Comparison of ENCODE assay signal across 22 mouse cellular contexts in genomic region chr11:77974325-77974724, GRCm38 (mm10). TPM values are rescaled to one million over a fixed set of nuclear protein-coding genes. Genes with fewer than 3 reads are reported as not detected.
DNase-seq lines count a peak whose midpoint lies in the region; ATAC-seq and TF ChIP-seq lines count a peak whose summit lies in the region.
"Had no signal": no experiment of that assay in that cellular context is flagged by ENCODE, and none has a peak within 500 bp of the region (broad histone marks: within the 10 kb centered on the region; RNA-seq: fewer than 3 reads in every experiment).

No protein-coding gene starts in this region.

- no peak overlapping the region for H3K27ac ChIP-seq in heart, embryonic 11.5 days (ENCODE audit: low read depth, low read length)
- H3K27ac ChIP-seq in hindbrain, postnatal 0 days = no peak overlapping the region
- H3K27ac ChIP-seq in hindbrain, embryonic 10.5 days = no peak overlapping the region
- H3K27ac ChIP-seq in midbrain, postnatal 0 days (ENCODE audit: low read depth, low read length) = no peak overlapping the region
- no peak overlapping the region for H3K27ac ChIP-seq in midbrain, embryonic 10.5 days (replicated peaks)
- H3K27ac ChIP-seq: embryonic facial prominence, embryonic 12.5 days; forebrain, embryonic 13.5 days; hindbrain, embryonic 15.5 days had no signal

- ATAC-seq in heart, embryonic 11.5 days (replicated peaks; ENCODE audit: insufficient number of reproducible peaks, low FRiP score, low TSS enrichment) = no peak
- no peak for ATAC-seq in hindbrain, postnatal 0 days
- 0 out of 2 replicates have a peak, but pooled peaks have one; percentile 13 for ATAC-seq in midbrain, postnatal 0 days (ENCODE audit: low FRiP score)
- ATAC-seq: activated CD4-positive, CD25-positive, alpha-beta regulatory T cell, adult 4 months; forebrain, embryonic 13.5 days; forebrain, postnatal 0 days; Patski had no signal

- H3K4me1 ChIP-seq in heart, embryonic 11.5 days (ENCODE audit: control insufficient read depth, insufficient read depth, low read length) = no peaks in the 10 kb centered on the region
- no peaks in the 10 kb centered on the region for H3K4me1 ChIP-seq in hindbrain, postnatal 0 days (ENCODE audit: insufficient read depth, low read length)
- peaks cover 9% of the 10 kb centered on the region for H3K4me1 ChIP-seq in hindbrain, embryonic 10.5 days (replicated peaks)
- H3K4me1 ChIP-seq in midbrain, postnatal 0 days (ENCODE audit: insufficient read depth, low read length) = no peaks in the 10 kb centered on the region
- peaks cover 15% of the 10 kb centered on the region for H3K4me1 ChIP-seq in midbrain, embryonic 10.5 days
- H3K4me1 ChIP-seq: embryonic facial prominence, embryonic 12.5 days; forebrain, embryonic 13.5 days; heart, embryonic 12.5 days; hindbrain, embryonic 15.5 days had no signal

- no peaks in the 10 kb centered on the region for H3K36me3 ChIP-seq in heart, embryonic 11.5 days (ENCODE audit: control insufficient read depth, insufficient read depth, low read length)
- peaks cover 11% of the 10 kb centered on the region; the same call in 1 of the 2 replicates for H3K36me3 ChIP-seq in hindbrain, postnatal 0 days (ENCODE audit: insufficient read depth, low read length)
- no peaks in the 10 kb centered on the region for H3K36me3 ChIP-seq in hindbrain, embryonic 10.5 days
- H3K36me3 ChIP-seq in midbrain, postnatal 0 days (ENCODE audit: insufficient read depth, low read length) = peaks cover 30% of the 10 kb centered on the region
- H3K36me3 ChIP-seq in midbrain, embryonic 10.5 days = no peaks in the 10 kb centered on the region
- H3K36me3 ChIP-seq: embryonic facial prominence, embryonic 12.5 days; heart, embryonic 12.5 days had no signal

- no peak overlapping the region for H3K4me3 ChIP-seq in heart, embryonic 11.5 days (ENCODE audit: low read depth, low read length)
- no peak overlapping the region for H3K4me3 ChIP-seq in hindbrain, postnatal 0 days (ENCODE audit: low read length)
- no peak overlapping the region for H3K4me3 ChIP-seq in hindbrain, embryonic 10.5 days
- no peak overlapping the region for H3K4me3 ChIP-seq in midbrain, postnatal 0 days (ENCODE audit: low read depth, low read length)
- H3K4me3 ChIP-seq in midbrain, embryonic 10.5 days = no peak overlapping the region
- H3K4me3 ChIP-seq: embryonic facial prominence, embryonic 12.5 days; forebrain, embryonic 13.5 days; heart, embryonic 12.5 days; hindbrain, embryonic 15.5 days had no signal

- H3K9me3 ChIP-seq in heart, embryonic 11.5 days (replicated peaks; ENCODE audit: control insufficient read depth, low read length) = no peaks in the 10 kb centered on the region
- no peaks in the 10 kb centered on the region for H3K9me3 ChIP-seq in hindbrain, postnatal 0 days (ENCODE audit: low read length)
- H3K9me3 ChIP-seq in hindbrain, embryonic 10.5 days = no peaks in the 10 kb centered on the region
- no peaks in the 10 kb centered on the region for H3K9me3 ChIP-seq in midbrain, postnatal 0 days (ENCODE audit: low read length)
- no peaks in the 10 kb centered on the region for H3K9me3 ChIP-seq in midbrain, embryonic 10.5 days (replicated peaks)
- H3K9me3 ChIP-seq: embryonic facial prominence, embryonic 12.5 days; forebrain, embryonic 13.5 days; heart, embryonic 12.5 days; hindbrain, embryonic 15.5 days had no signal

- WGBS in heart, embryonic 11.5 days (ENCODE audit: insufficient replicate concordance) = 37% methylated on average over 14 of the region's 15 CpGs
- WGBS in hindbrain, postnatal 0 days = 52% methylated on average over 15 of the region's 15 CpGs
- 53% methylated on average over 15 of the region's 15 CpGs for WGBS in hindbrain, embryonic 10.5 days
- 57% methylated on average over 15 of the region's 15 CpGs for WGBS in midbrain, postnatal 0 days
- WGBS in midbrain, embryonic 10.5 days = 53% methylated on average over 15 of the region's 15 CpGs

- no peak overlapping the region for H3K4me2 ChIP-seq in heart, embryonic 11.5 days
- H3K4me2 ChIP-seq in hindbrain, postnatal 0 days (ENCODE audit: low read depth, low read length) = no peak overlapping the region
- H3K4me2 ChIP-seq in midbrain, postnatal 0 days (ENCODE audit: low read depth, low read length, poor library complexity, severe bottlenecking) = no peak overlapping the region
- H3K4me2 ChIP-seq: embryonic facial prominence, embryonic 12.5 days; forebrain, embryonic 13.5 days; heart, embryonic 12.5 days; hindbrain, embryonic 15.5 days had no signal

- H3K9ac ChIP-seq in heart, embryonic 11.5 days (ENCODE audit: low read depth, low read length) = no peak overlapping the region
- H3K9ac ChIP-seq in hindbrain, postnatal 0 days (replicated peaks; ENCODE audit: low read length) = 0 out of 2 replicates have a peak overlapping the region, but pooled peaks have one; percentile 0
- H3K9ac ChIP-seq in midbrain, postnatal 0 days (replicated peaks; ENCODE audit: low read length, poor library complexity, severe bottlenecking) = no peak overlapping the region
- H3K9ac ChIP-seq: embryonic facial prominence, embryonic 12.5 days; forebrain, embryonic 13.5 days; forebrain, postnatal 0 days; heart, embryonic 12.5 days; hindbrain, embryonic 15.5 days had no signal

- TF ChIP-seq CTCF in hindbrain, postnatal 0 days (IDR thresholded peaks at IDR 0.05; ENCODE audit: low read depth) = no peak
- no peak for TF ChIP-seq CTCF in midbrain, postnatal 0 days (IDR thresholded peaks at IDR 0.05)

- peaks cover 50% of the 10 kb centered on the region for H3K27me3 ChIP-seq in heart, embryonic 11.5 days (ENCODE audit: control insufficient read depth, insufficient read depth, low read length)
- no peaks in the 10 kb centered on the region for H3K27me3 ChIP-seq in hindbrain, postnatal 0 days (ENCODE audit: insufficient read depth, low read length)
- H3K27me3 ChIP-seq in hindbrain, embryonic 10.5 days (ENCODE audit: insufficient read depth, poor library complexity, severe bottlenecking) = peaks cover 61% of the 10 kb centered on the region
- no peaks in the 10 kb centered on the region for H3K27me3 ChIP-seq in midbrain, postnatal 0 days (ENCODE audit: insufficient read depth, low read length)
- peaks cover 48% of the 10 kb centered on the region for H3K27me3 ChIP-seq in midbrain, embryonic 10.5 days (ENCODE audit: low read depth, poor library complexity, severe bottlenecking)

- peak; percentile 40 for DNase-seq in cerebellum, adult 9-11 months
- DNase-seq in cerebellum, postnatal 14 days = no peak
- DNase-seq in heart, adult 11 months = peak; percentile 92
- DNase-seq in hindbrain, postnatal 0 days (ENCODE audit: low spot score) = no peak
- no peak for DNase-seq in hindbrain, embryonic 10.5 days (ENCODE audit: low spot score)
- DNase-seq in midbrain, postnatal 0 days (ENCODE audit: low spot score) = no peak
- no peak for DNase-seq in midbrain, embryonic 10.5 days (ENCODE audit: low spot score)
- DNase-seq: adrenal gland, adult 2 months; adrenal gland, postnatal 25 days; cerebellum, adult 11 months; forebrain, postnatal 0 days; gastrocnemius, postnatal 36 days; heart, adult 18-20 months; kidney, adult 11 months had no signal

RNA-seq across cellular contexts. Expression of gene Phf12, which starts 8.2 kb away (rescaled TPM):
- 9.1 and 14.2 TPM in 2 replicates for polyA plus RNA-seq in heart, embryonic 11.5 days (2014; fragmentation: Nextera tagmentation; extraction: Ambion mirVana)
- 31.9 and 34.9 TPM in 2 replicates for total RNA-seq in hindbrain, postnatal 0 days (2014; rRNA removed)
- polyA plus RNA-seq in hindbrain, postnatal 0 days (2015; fragmentation: Nextera tagmentation; extraction: Ambion mirVana) = 8.3 and 8.7 TPM in 2 replicates
- polyA plus RNA-seq in hindbrain, embryonic 10.5 days (2016; fragmentation: Nextera tagmentation; extraction: Ambion mirVana) = 14.5 and 19.7 TPM in 2 replicates
- 31.6 and 53.9 TPM in 2 replicates for total RNA-seq in midbrain, postnatal 0 days (2014; rRNA removed)
- polyA plus RNA-seq in midbrain, postnatal 0 days (2015; fragmentation: Nextera tagmentation; extraction: Ambion mirVana) = 9.3 and 9.9 TPM in 2 replicates
- 15.8 and 19.0 TPM in 2 replicates for polyA plus RNA-seq in midbrain, embryonic 10.5 days (2016; fragmentation: Nextera tagmentation; extraction: Ambion mirVana)

RNA-seq across cellular contexts. Expression of gene Sez6, which starts 43.7 kb away (rescaled TPM):
- polyA plus RNA-seq in heart, embryonic 11.5 days (2014; fragmentation: Nextera tagmentation; extraction: Ambion mirVana) = 0.09 TPM in 1 of 2 replicates, not detected in the other
- total RNA-seq in hindbrain, postnatal 0 days (2014; rRNA removed) = 175 and 177 TPM in 2 replicates
- 113 and 127 TPM in 2 replicates for polyA plus RNA-seq in hindbrain, postnatal 0 days (2015; fragmentation: Nextera tagmentation; extraction: Ambion mirVana)
- polyA plus RNA-seq in hindbrain, embryonic 10.5 days (2016; fragmentation: Nextera tagmentation; extraction: Ambion mirVana) = 8.8 and 19.3 TPM in 2 replicates
- 160 and 173 TPM in 2 replicates for total RNA-seq in midbrain, postnatal 0 days (2014; rRNA removed)
- polyA plus RNA-seq in midbrain, postnatal 0 days (2015; fragmentation: Nextera tagmentation; extraction: Ambion mirVana) = 121 and 125 TPM in 2 replicates
- 3.5 and 7.1 TPM in 2 replicates for polyA plus RNA-seq in midbrain, embryonic 10.5 days (2016; fragmentation: Nextera tagmentation; extraction: Ambion mirVana)
- polyA plus RNA-seq: C2C12, Patski had no signal

RNA-seq across cellular contexts. Expression of gene Dhrs13, which starts 57.8 kb away (rescaled TPM):
- 12.3 and 15.8 TPM in 2 replicates for polyA plus RNA-seq in heart, embryonic 11.5 days (2014; fragmentation: Nextera tagmentation; extraction: Ambion mirVana)
- 63.8 and 69.6 TPM in 2 replicates for total RNA-seq in hindbrain, postnatal 0 days (2014; rRNA removed)
- polyA plus RNA-seq in hindbrain, postnatal 0 days (2015; fragmentation: Nextera tagmentation; extraction: Ambion mirVana) = 48.2 and 52.8 TPM in 2 replicates
- 16.6 and 17.0 TPM in 2 replicates for polyA plus RNA-seq in hindbrain, embryonic 10.5 days (2016; fragmentation: Nextera tagmentation; extraction: Ambion mirVana)
- total RNA-seq in midbrain, postnatal 0 days (2014; rRNA removed) = 69.3 and 77.7 TPM in 2 replicates
- 61.9 and 62.1 TPM in 2 replicates for polyA plus RNA-seq in midbrain, postnatal 0 days (2015; fragmentation: Nextera tagmentation; extraction: Ambion mirVana)
- 16.7 and 17.7 TPM in 2 replicates for polyA plus RNA-seq in midbrain, embryonic 10.5 days (2016; fragmentation: Nextera tagmentation; extraction: Ambion mirVana)

Comparison
In these comparisons a context has a peak if more than half of its experiments do, and no peak if none do; other contexts are left out.
1. DNase-seq: peak in cerebellum, adult 9-11 months (single experiment) and heart, adult 11 months (single experiment); none in cerebellum, postnatal 14 days (0 of 2), hindbrain, postnatal 0 days (single experiment), hindbrain, embryonic 10.5 days (single experiment), midbrain, postnatal 0 days (single experiment) and midbrain, embryonic 10.5 days (single experiment).